Mouse (Mus musculus): Measurements from ENCODE around the gene Gm49369.

DNA sequence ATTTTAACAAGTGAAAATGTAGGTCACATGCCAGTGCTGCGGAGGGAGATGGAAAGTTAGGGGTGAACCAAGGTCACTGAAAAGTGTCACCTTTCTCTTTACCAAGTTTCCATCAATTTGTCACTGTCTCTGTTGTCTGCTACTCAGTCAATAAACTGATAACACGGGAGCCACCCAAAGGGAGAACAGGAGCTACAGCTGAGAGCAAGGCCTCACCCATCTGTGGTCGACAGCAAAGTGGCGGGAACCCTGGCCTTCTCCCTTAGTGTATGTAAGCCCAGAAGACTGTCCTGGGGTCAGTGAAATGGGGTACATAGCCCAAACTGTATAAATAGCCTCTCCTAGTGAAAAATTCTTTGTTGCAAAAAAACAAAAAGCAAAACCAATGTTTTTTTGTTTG is 34.9 kb downstream of the Gm49369 start:
- TF ChIP-seq POLR2A (IDR thresholded peaks at IDR 0.05; ENCODE audit: insufficient read length, low read depth) (no peak), USF1 (IDR thresholded peaks at IDR 0.05; ENCODE audit: low read depth) (no peak), MAX (IDR thresholded peaks at IDR 0.05; ENCODE audit: low read depth) (no peak)

All from myocyte (in vitro differentiated cells).